Mouse (Mus musculus): ENCODE results near the gene Nkx6-2. TPM values are rescaled to one million over a fixed set of nuclear protein-coding genes. Genes with fewer than 3 reads are reported as not detected.

The Nkx6-2 gene
- polyA plus RNA-seq, 1 experiment from 2014 or later, result 0.75 TPM

- no peaks in the 10 kb centered on the region for H3K4me1 ChIP-seq
- 97% methylated on average over 2 of the region's 2 CpGs for WGBS
- H3K27me3 ChIP-seq, result no peaks in the 10 kb centered on the region
- no peak for ATAC-seq (replicated peaks)
- no peaks in the 10 kb centered on the region for H3K36me3 ChIP-seq
- H3K4me2 ChIP-seq (replicated peaks), result no peak overlapping the region
- no peaks in the 10 kb centered on the region for H3K9me3 ChIP-seq
- H3K4me3 ChIP-seq, result no peak overlapping the region
- no peak overlapping the region for H3K27ac ChIP-seq (replicated peaks)
- H3K9ac ChIP-seq (replicated peaks), result no peak overlapping the region
These were observed 18.4 kb downstream of the Nkx6-2 start for GRCm38 (mm10) chr7:139564161-139564560.

GRCm38 (mm10) chr7:139563425-139563824, 19.2 kb downstream of the Nkx6-2 start:
- WGBS, result 69% methylated on average over 4 of the region's 4 CpGs
- no peak for ATAC-seq (replicated peaks)
- Histone ChIP-seq H3K27me3 (no peaks in the 10 kb centered on the region), H3K36me3 (no peaks in the 10 kb centered on the region), H3K4me2 (replicated peaks) (no peak overlapping the region), H3K9me3 (no peaks in the 10 kb centered on the region), H3K4me3 (no peak overlapping the region), H3K4me1 (no peaks in the 10 kb centered on the region), H3K27ac (replicated peaks) (no peak overlapping the region), H3K9ac (replicated peaks) (no peak overlapping the region)

- H3K9me3 ChIP-seq, result no peaks in the 10 kb centered on the region
- H3K4me2 ChIP-seq (replicated peaks), result no peak overlapping the region
- no peaks in the 10 kb centered on the region for H3K36me3 ChIP-seq
- no peak overlapping the region for H3K4me3 ChIP-seq
- WGBS, result 94% methylated on average over 10 of the region's 10 CpGs
- no peak overlapping the region for H3K27ac ChIP-seq (replicated peaks)
- no peaks in the 10 kb centered on the region; the same call in 1 of the 2 replicates for H3K27me3 ChIP-seq
- no peak for ATAC-seq (replicated peaks)
- H3K4me1 ChIP-seq, result peaks cover 11% of the 10 kb centered on the region
- no peak overlapping the region for H3K9ac ChIP-seq (replicated peaks)
These were observed 22.9 kb downstream of the Nkx6-2 start for GRCm38 (mm10) chr7:139559659-139560058.

GRCm38 (mm10) chr7:139556746-139557526, 25.7 kb downstream of the Nkx6-2 start:
- H3K9ac ChIP-seq (replicated peaks), result no peak overlapping the region
- WGBS, result 18% methylated on average over 10 of the region's 10 CpGs
- H3K27me3 ChIP-seq, result peaks cover 4% of the 10 kb centered on the region; the same call in 1 of the 2 replicates
- no peak overlapping the region for H3K4me3 ChIP-seq
- H3K4me2 ChIP-seq (replicated peaks), result no peak overlapping the region
- peak overlapping the region; percentile 37; the same call in 1 of the 2 replicates for H3K27ac ChIP-seq (replicated peaks)
- peaks cover 11% of the 10 kb centered on the region for H3K4me1 ChIP-seq
- no peaks in the 10 kb centered on the region for H3K36me3 ChIP-seq
- no peak for ATAC-seq (replicated peaks)
- no peaks in the 10 kb centered on the region for H3K9me3 ChIP-seq

GRCm38 (mm10) chr7:139556331-139556730, 26.3 kb downstream of the Nkx6-2 start:
- H3K27me3 ChIP-seq, result peaks cover 4% of the 10 kb centered on the region; the same call in 1 of the 2 replicates
- H3K4me2 ChIP-seq (replicated peaks), result no peak overlapping the region
- WGBS, result 17% methylated on average over 5 of the region's 5 CpGs
- H3K4me3 ChIP-seq, result no peak overlapping the region
- H3K9ac ChIP-seq (replicated peaks), result no peak overlapping the region
- ATAC-seq (replicated peaks), result no peak
- H3K36me3 ChIP-seq, result no peaks in the 10 kb centered on the region
- peaks cover 11% of the 10 kb centered on the region for H3K4me1 ChIP-seq
- H3K9me3 ChIP-seq, result no peaks in the 10 kb centered on the region
- peak overlapping the region; percentile 37; the same call in 1 of the 2 replicates for H3K27ac ChIP-seq (replicated peaks)

GRCm38 (mm10) chr7:139551519-139551918, 31.1 kb downstream of the Nkx6-2 start:
- Histone ChIP-seq H3K27ac (replicated peaks) (no peak overlapping the region), H3K9me3 (no peaks in the 10 kb centered on the region), H3K36me3 (no peaks in the 10 kb centered on the region), H3K4me3 (no peak overlapping the region), H3K4me2 (replicated peaks) (no peak overlapping the region), H3K9ac (replicated peaks) (no peak overlapping the region), H3K4me1 (peaks cover 4% of the 10 kb centered on the region), H3K27me3 (peaks cover 35% of the 10 kb centered on the region)
- no peak for ATAC-seq (replicated peaks)
- 55% methylated on average over 2 of the region's 2 CpGs for WGBS

GRCm38 (mm10) chr7:139550086-139550783, 32.4 kb downstream of the Nkx6-2 start:
- Histone ChIP-seq H3K9ac (replicated peaks) (no peak overlapping the region), H3K4me3 (no peak overlapping the region), H3K27me3 (peaks cover 40% of the 10 kb centered on the region), H3K27ac (replicated peaks) (no peak overlapping the region), H3K4me2 (replicated peaks) (no peak overlapping the region), H3K9me3 (no peaks in the 10 kb centered on the region), H3K4me1 (peaks cover 12% of the 10 kb centered on the region), H3K36me3 (no peaks in the 10 kb centered on the region)
- ATAC-seq (replicated peaks), result no peak
- 85% methylated on average over 3 of the region's 3 CpGs for WGBS

GRCm38 (mm10) chr7:139547325-139547724, 35.3 kb downstream of the Nkx6-2 start:
- 90% methylated on average over 2 of the region's 2 CpGs for WGBS
- H3K27me3 ChIP-seq, result peaks cover 41% of the 10 kb centered on the region
- H3K9me3 ChIP-seq, result no peaks in the 10 kb centered on the region
- H3K4me2 ChIP-seq (replicated peaks), result no peak overlapping the region
- no peak overlapping the region for H3K27ac ChIP-seq (replicated peaks)
- no peak overlapping the region for H3K4me3 ChIP-seq
- ATAC-seq (replicated peaks), result no peak
- H3K9ac ChIP-seq (replicated peaks), result no peak overlapping the region
- peaks cover 23% of the 10 kb centered on the region for H3K4me1 ChIP-seq
- H3K36me3 ChIP-seq, result no peaks in the 10 kb centered on the region

GRCm38 (mm10) chr7:139544706-139545625, 37.6 kb downstream of the Nkx6-2 start:
- Histone ChIP-seq H3K27me3 (peaks cover 45% of the 10 kb centered on the region), H3K4me3 (no peak overlapping the region), H3K27ac (replicated peaks) (peak overlapping the region; percentile 59), H3K4me2 (replicated peaks) (peak overlapping the region; percentile 19; the same call in 1 of the 2 replicates), H3K9me3 (no peaks in the 10 kb centered on the region), H3K4me1 (peaks cover 23% of the 10 kb centered on the region), H3K36me3 (no peaks in the 10 kb centered on the region), H3K9ac (replicated peaks) (no peak overlapping the region)
- WGBS, result 7% methylated on average over 12 of the region's 12 CpGs
- peak; percentile 98 for ATAC-seq (replicated peaks)

GRCm38 (mm10) chr7:139541422-139541821, 41.2 kb downstream of the Nkx6-2 start:
- peaks cover 23% of the 10 kb centered on the region; the same call in 1 of the 2 replicates for H3K27me3 ChIP-seq
- H3K4me3 ChIP-seq, result no peak overlapping the region
- no peaks in the 10 kb centered on the region for H3K36me3 ChIP-seq
- H3K4me1 ChIP-seq, result peaks cover 23% of the 10 kb centered on the region
- H3K9me3 ChIP-seq, result no peaks in the 10 kb centered on the region
- no peak overlapping the region for H3K9ac ChIP-seq (replicated peaks)
- H3K27ac ChIP-seq (replicated peaks), result no peak overlapping the region
- no peak overlapping the region for H3K4me2 ChIP-seq (replicated peaks)
- WGBS, result 83% methylated on average over 6 of the region's 6 CpGs
- ATAC-seq (replicated peaks), result no peak

GRCm38 (mm10) chr7:139540601-139541000, 42.0 kb downstream of the Nkx6-2 start:
- WGBS, result 100% methylated on average over 1 of the region's 1 CpGs
- no peaks in the 10 kb centered on the region for H3K36me3 ChIP-seq
- H3K27ac ChIP-seq (replicated peaks), result no peak overlapping the region
- H3K27me3 ChIP-seq, result peaks cover 24% of the 10 kb centered on the region
- no peaks in the 10 kb centered on the region for H3K9me3 ChIP-seq
- no peak overlapping the region for H3K4me3 ChIP-seq
- H3K4me2 ChIP-seq (replicated peaks), result no peak overlapping the region
- ATAC-seq (replicated peaks), result no peak
- peaks cover 15% of the 10 kb centered on the region for H3K4me1 ChIP-seq
- H3K9ac ChIP-seq (replicated peaks), result no peak overlapping the region
